Mouse (Mus musculus) lung, postnatal 0 days (tissue): ENCODE measurements around the gene Cd36. TPM values are rescaled to one million over a fixed set of nuclear protein-coding genes. Genes with fewer than 3 reads are reported as not detected.

ENCODE experiments used
- ATAC-seq: fragments of 200-750 bp; cut with Nextera tagmentation; 2 replicates; pipeline ENCODE4 v1.8.0; 2017; ENCODE audit warnings: moderate library complexity
- DNase-seq: peaks from one replicate; pipeline ENCODE4 v3.0.0-alpha.2; 2016; ENCODE audit warnings: low spot score
- H3K27ac ChIP-seq: fragments of 300-500 bp; sonication (generic); 2 replicates; pipeline ENCODE4 v1.5.1; 2014; ENCODE audit warnings: antibody characterized with exemption, mild to moderate bottlenecking, low read length, mixed read lengths
- H3K27me3 ChIP-seq: fragments of 300-500 bp; sonication (generic); replicated peaks from 2 replicates; pipeline ENCODE4 v1.6.1; 2014; ENCODE audit warnings: low read length, mixed read lengths; ENCODE audit not compliant: insufficient read depth
- H3K36me3 ChIP-seq: fragments of 300-500 bp; sonication (generic); 2 replicates; pipeline ENCODE4 v1.6.1; 2014; ENCODE audit warnings: low read length, mixed read lengths; ENCODE audit not compliant: insufficient read depth
- H3K4me1 ChIP-seq: fragments of 300-500 bp; sonication (generic); 2 replicates; pipeline ENCODE4 v1.6.1; 2014; ENCODE audit warnings: antibody characterized with exemption, low read depth, low read length, mixed read lengths; ENCODE audit not compliant: insufficient read depth
- H3K4me2 ChIP-seq: fragments of 300-500 bp; sonication (generic); replicated peaks from 2 replicates; pipeline ENCODE4 v1.6.1; 2014; ENCODE audit warnings: low read depth, mild to moderate bottlenecking, low read length, moderate library complexity, mixed read lengths
- H3K4me3 ChIP-seq: fragments of 300-500 bp; sonication (generic); 2 replicates; pipeline ENCODE4 v1.5.1; 2014; ENCODE audit warnings: low read depth, low read length
- H3K9ac ChIP-seq: fragments of 300-500 bp; sonication (generic); replicated peaks from 2 replicates; pipeline ENCODE4 v1.6.1; 2014; ENCODE audit warnings: low read depth, mild to moderate bottlenecking
- H3K9me3 ChIP-seq: fragments of 300-500 bp; sonication (generic); 2 replicates; pipeline ENCODE4 v1.6.1; 2016; ENCODE audit warnings: low read length, mixed read lengths
- CTCF ChIP-seq: IDR thresholded peaks from 2 replicates; pipeline ENCODE4 v1.5.1; 2016; ENCODE audit warnings: antibody characterized with exemption, mild to moderate bottlenecking
- EP300 ChIP-seq: IDR thresholded peaks from 2 replicates; pipeline ENCODE4 v1.6.1; 2016; ENCODE audit warnings: antibody characterized with exemption, mild to moderate bottlenecking, control low read depth
- WGBS: fragments of 180-500 bp; shearing (Covaris S2); extraction: QIAGEN DNeasy Blood & Tissue Kit; methylation state at CpG from one replicate; pipeline ENCODE4 v1.1.7; 2014; 5-methylcytosine and 5-hydroxymethylcytosine counted together
- polyA plus RNA-seq: library from polyadenylated mRNA; unstranded; fragments of >200 nt; fragmentation: Nextera tagmentation; extraction: Ambion mirVana; gene quantifications from 2 replicates; pipeline ENCODE4 v1.2.1, GENCODE M21; 2015

Cd36 gene
- polyA plus RNA-seq, 1 experiment from 2014 or later: 458 TPM

DNA sequence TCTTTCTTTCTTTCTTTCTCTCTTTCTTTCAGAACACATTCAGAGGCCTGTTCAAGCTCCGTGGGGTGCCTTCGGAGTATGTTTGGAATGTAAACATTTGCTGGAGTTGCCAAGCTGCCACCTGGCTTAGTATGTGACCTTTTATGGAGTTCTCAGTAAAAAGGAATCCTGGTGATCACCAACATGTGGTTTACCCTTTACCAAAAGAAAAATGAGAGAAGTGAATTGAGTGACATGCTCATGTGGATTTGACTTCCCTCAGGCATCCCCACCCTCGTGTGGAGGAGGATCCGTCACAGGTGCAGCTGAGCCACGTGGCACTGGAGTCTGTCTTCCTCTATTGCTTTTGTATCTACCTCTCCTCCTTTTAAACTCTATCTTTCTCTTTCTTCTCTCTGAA is 141.5 kb downstream of the Cd36 start:
- Histone ChIP-seq H3K4me3 (no peak overlapping the region), H3K4me1 (no peaks in the 10 kb centered on the region), H3K9ac (no peak overlapping the region), H3K36me3 (no peaks in the 10 kb centered on the region), H3K9me3 (no peaks in the 10 kb centered on the region), H3K27ac (no peak overlapping the region), H3K27me3 (no peaks in the 10 kb centered on the region), H3K4me2 (no peak overlapping the region)
- ATAC-seq: no peak
- 17% methylated on average over 5 of the region's 5 CpGs for WGBS
- DNase-seq: no peak
- TF ChIP-seq EP300: no peak
- TF ChIP-seq CTCF: no peak

DNA sequence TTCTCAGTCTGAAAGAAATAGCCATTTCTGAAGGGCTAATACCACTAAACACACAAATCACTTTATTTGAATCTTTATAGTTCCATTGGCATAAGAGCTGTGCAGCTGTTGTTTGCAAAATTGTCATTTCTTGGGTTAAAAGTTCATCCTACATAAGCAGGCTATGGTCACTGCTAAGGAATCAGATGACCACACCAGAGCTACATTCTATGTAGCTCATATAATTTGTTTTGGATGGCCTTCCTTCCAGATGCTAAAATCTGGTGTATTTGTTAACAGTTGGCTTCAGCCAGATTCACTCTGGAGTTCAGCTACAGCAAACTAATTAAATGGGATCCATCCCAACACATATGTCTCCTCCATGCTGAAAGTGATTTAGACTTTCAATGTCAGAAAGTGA is 142.1 kb downstream of the Cd36 start:
- Histone ChIP-seq H3K27me3 (no peaks in the 10 kb centered on the region), H3K4me2 (no peak overlapping the region), H3K9me3 (no peaks in the 10 kb centered on the region), H3K9ac (no peak overlapping the region), H3K36me3 (no peaks in the 10 kb centered on the region), H3K4me3 (no peak overlapping the region), H3K4me1 (no peaks in the 10 kb centered on the region), H3K27ac (no peak overlapping the region)
- DNase-seq: peak; percentile 17
- TF ChIP-seq CTCF (no peak), EP300 (no peak)
- peak; percentile 32; the same call in 1 of the 2 replicates for ATAC-seq

DNA sequence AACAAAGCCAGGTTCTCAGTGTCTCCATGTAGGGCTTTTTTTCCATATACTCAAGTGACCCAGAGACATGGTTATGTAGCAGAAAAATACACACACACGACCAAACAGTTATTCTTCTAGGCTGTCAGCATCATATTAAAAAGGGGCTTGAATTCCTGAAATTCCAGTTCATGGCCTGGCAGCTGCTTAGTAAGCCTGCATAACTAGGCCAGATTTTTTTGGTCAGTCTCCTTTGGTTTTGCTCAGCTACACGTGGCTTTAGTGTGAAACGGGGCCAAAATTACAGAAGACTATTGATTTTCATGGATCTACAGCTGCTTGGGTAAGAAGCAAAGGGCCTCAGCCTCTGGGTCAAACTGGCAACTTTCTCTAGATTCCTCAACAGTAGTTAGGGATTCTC is 148.8 kb downstream of the Cd36 start:
- 28% methylated on average over 3 of the region's 3 CpGs for WGBS
- Histone ChIP-seq H3K27me3 (no peaks in the 10 kb centered on the region), H3K4me2 (no peak overlapping the region), H3K9me3 (no peaks in the 10 kb centered on the region), H3K4me3 (no peak overlapping the region), H3K4me1 (no peaks in the 10 kb centered on the region), H3K9ac (no peak overlapping the region), H3K36me3 (no peaks in the 10 kb centered on the region), H3K27ac (no peak overlapping the region)
- TF ChIP-seq EP300 (no peak), CTCF (no peak)
- DNase-seq (no peak), ATAC-seq (no peak)

Other genes with a start within 250 kb of the Cd36 start
- 0.10 and 0.19 TPM in 2 replicates for gene Gnat3, start 73.7 kb upstream of the Cd36 start, polyA plus RNA-seq